Mouse (Mus musculus): ENCODE data around the gene Trim65.

DNA sequence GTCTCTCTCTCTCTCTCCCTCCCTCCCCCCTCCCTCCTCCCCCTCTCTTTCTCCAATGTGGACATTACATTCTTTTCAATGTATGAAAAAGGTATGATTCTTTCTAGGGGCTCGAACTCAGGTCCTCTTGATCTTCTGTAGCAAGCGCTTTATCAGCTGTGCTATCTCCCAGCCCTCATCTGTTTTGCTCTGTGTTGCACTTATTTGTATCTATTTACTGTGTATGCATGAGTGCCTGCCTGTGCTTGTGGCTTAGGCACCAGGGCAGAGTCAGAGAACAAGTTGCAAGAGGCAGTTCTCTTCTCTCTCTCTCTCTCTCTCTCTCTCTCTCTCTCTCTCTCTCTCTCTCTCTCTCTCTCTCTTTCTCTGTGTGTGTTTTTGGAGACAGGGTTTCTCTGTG lies 25.9 kb downstream of the Trim65 start:
- TF ChIP-seq CTCF (IDR thresholded peaks at IDR 0.05; ENCODE audit: borderline replicate concordance, insufficient read depth, low read length): no peak
- no peak for TF ChIP-seq POLR2A (IDR thresholded peaks at IDR 0.05; ENCODE audit: low read depth, low read length)
